ENCODE assay signal across 10 mouse cellular contexts in genomic region chr9:64120584-64121277, GRCm38 (mm10). TPM values are rescaled to one million over a fixed set of nuclear protein-coding genes. Genes with fewer than 3 reads are reported as not detected.
DNase-seq lines count a peak whose midpoint lies in the region; ATAC-seq lines count a peak whose summit lies in the region.
"Had no signal": no experiment of that assay in that cellular context is flagged by ENCODE, and none has a peak within 500 bp of the region (broad histone marks: within the 10 kb centered on the region; RNA-seq: fewer than 3 reads in every experiment).

No protein-coding gene starts in this region.

- no peaks in the 10 kb centered on the region for H3K36me3 ChIP-seq in neural tube, embryonic 11.5 days (ENCODE audit: control insufficient read depth, insufficient read depth, low read length)
- H3K36me3 ChIP-seq: neural tube, embryonic 13.5 days had no signal

- H3K4me1 ChIP-seq in neural tube, embryonic 11.5 days (ENCODE audit: control insufficient read depth, insufficient read depth, low read length), result no peaks in the 10 kb centered on the region
- H3K4me1 ChIP-seq: neural tube, embryonic 13.5 days had no signal

- no peak overlapping the region for H3K4me3 ChIP-seq in neural tube, embryonic 11.5 days (ENCODE audit: low read depth, low read length)
- H3K4me3 ChIP-seq: neural tube, embryonic 13.5 days had no signal

- ATAC-seq in neural tube, embryonic 11.5 days (ENCODE audit: insufficient read depth, low FRiP score, low TSS enrichment), result no peak

- no peak overlapping the region for H3K9ac ChIP-seq in neural tube, embryonic 11.5 days (ENCODE audit: low read length)
- H3K9ac ChIP-seq: neural tube, embryonic 13.5 days had no signal

- 42% methylated on average over 11 of the region's 11 CpGs for WGBS in neural tube, embryonic 11.5 days

- H3K9me3 ChIP-seq in neural tube, embryonic 11.5 days (ENCODE audit: control insufficient read depth, low read length), result no peaks in the 10 kb centered on the region
- H3K9me3 ChIP-seq: neural tube, embryonic 13.5 days had no signal

- no peaks in the 10 kb centered on the region for H3K27me3 ChIP-seq in neural tube, embryonic 11.5 days (ENCODE audit: control insufficient read depth, insufficient read depth, low read length)
- H3K27me3 ChIP-seq: neural tube, embryonic 13.5 days had no signal

- H3K27ac ChIP-seq in neural tube, embryonic 11.5 days (ENCODE audit: low read depth, low read length), result no peak overlapping the region
- H3K27ac ChIP-seq: neural tube, embryonic 13.5 days had no signal

- intact Hi-C loops in left cerebral cortex, postnatal 36 days (cut with DNase I), result no loop called here
- intact Hi-C loops in left cerebral cortex, postnatal 14 days (cut with DNase I), result no loop called here
- intact Hi-C loops in heart, postnatal 25 days (cut with DNase I), result no loop called here

- H3K4me2 ChIP-seq in neural tube, embryonic 11.5 days (ENCODE audit: low read depth), result no peak overlapping the region
- H3K4me2 ChIP-seq: neural tube, embryonic 13.5 days had no signal

- DNase-seq in lung, adult 18-20 months, result peak; percentile 31 to 38
- DNase-seq in lung, postnatal 25 days (ENCODE audit: low spot score), result no peak
- peak; percentile 77 for DNase-seq in adrenal gland, postnatal 14 days
- peak; percentile 74 to 81 for DNase-seq in kidney, adult 8-10 months
- DNase-seq in neural tube, embryonic 11.5 days (ENCODE audit: low spot score), result peak; percentile 44
- DNase-seq in left cerebral cortex, postnatal 36 days (ENCODE audit: low spot score in 2 of 2), result no peak
- no peak for DNase-seq in left cerebral cortex, postnatal 14 days (ENCODE audit: low spot score in 2 of 2)
- no peak for DNase-seq in heart, postnatal 25 days (ENCODE audit: low spot score)

RNA-seq across cellular contexts. Expression of gene Lctl, which starts 3.8 kb away (rescaled TPM):
- total RNA-seq in adrenal gland, postnatal 14 days (2021), result 1.6 and 1.9 TPM in 2 replicates
- not detected in 2 replicates for polyA plus RNA-seq in neural tube, embryonic 11.5 days (2014; fragmentation: Nextera tagmentation; extraction: Ambion mirVana)
- not detected for total RNA-seq in left cerebral cortex, postnatal 36 days (2021)
- not detected for total RNA-seq in left cerebral cortex, postnatal 14 days (2021)
- total RNA-seq in heart, postnatal 25 days (2021), result not detected
- polyA plus RNA-seq: embryonic facial prominence, embryonic 14.5 days; neural tube, embryonic 13.5 days had no signal

RNA-seq across cellular contexts. Expression of gene Zwilch, which starts 52.2 kb away (rescaled TPM):
- 6.3 and 7.0 TPM in 2 replicates for total RNA-seq in adrenal gland, postnatal 14 days (2021)
- polyA plus RNA-seq in neural tube, embryonic 11.5 days (2014; fragmentation: Nextera tagmentation; extraction: Ambion mirVana), result 22.2 and 24.0 TPM in 2 replicates
- 1 to 10 TPM; 2.7 to 4.2 TPM for total RNA-seq in left cerebral cortex, postnatal 36 days (2021)
- total RNA-seq in left cerebral cortex, postnatal 14 days (2021), result 1 to 10 TPM; 3.3 to 5.4 TPM
- total RNA-seq in heart, postnatal 25 days (2021), result under 1 TPM; 0.42 to 0.62 TPM

RNA-seq across cellular contexts. Expression of gene Rpl4, which starts 52.4 kb away (rescaled TPM):
- total RNA-seq in adrenal gland, postnatal 14 days (2021), result 872 and 1,008 TPM in 2 replicates
- 1,092 and 1,168 TPM in 2 replicates for polyA plus RNA-seq in neural tube, embryonic 11.5 days (2014; fragmentation: Nextera tagmentation; extraction: Ambion mirVana)
- total RNA-seq in left cerebral cortex, postnatal 36 days (2021), result 100 to 1,000 TPM; 475 to 553 TPM
- total RNA-seq in left cerebral cortex, postnatal 14 days (2021), result 100 to 1,000 TPM; 484 to 496 TPM
- 100 to 1,000 TPM; 433 to 462 TPM for total RNA-seq in heart, postnatal 25 days (2021)

RNA-seq across cellular contexts. Expression of gene Snapc5, which starts 58.3 kb away (rescaled TPM):
- 20.4 and 22.9 TPM in 2 replicates for total RNA-seq in adrenal gland, postnatal 14 days (2021)
- 28.4 and 31.7 TPM in 2 replicates for polyA plus RNA-seq in neural tube, embryonic 11.5 days (2014; fragmentation: Nextera tagmentation; extraction: Ambion mirVana)
- 10 to 100 TPM; 20.5 to 22.4 TPM for total RNA-seq in left cerebral cortex, postnatal 36 days (2021)
- total RNA-seq in left cerebral cortex, postnatal 14 days (2021), result 10 to 100 TPM; 20.0 to 20.7 TPM
- total RNA-seq in heart, postnatal 25 days (2021), result 10 to 100 TPM; 21.6 to 23.5 TPM

Comparison
In these comparisons a context has a peak if more than half of its experiments do, and no peak if none do; other contexts are left out.
1. DNase-seq: peak in lung, adult 18-20 months (2 of 2), adrenal gland, postnatal 14 days (single experiment), kidney, adult 8-10 months (2 of 2) and neural tube, embryonic 11.5 days (single experiment); none in lung, postnatal 25 days (single experiment), left cerebral cortex, postnatal 36 days (0 of 2), left cerebral cortex, postnatal 14 days (0 of 2) and heart, postnatal 25 days (single experiment).